Mouse (Mus musculus) hindbrain, embryonic 14.5 days (tissue): Measurements from ENCODE around the gene Zfp292. TPM values are rescaled to one million over a fixed set of nuclear protein-coding genes. Genes with fewer than 3 reads are reported as not detected.

ENCODE experiments used
- ATAC-seq: fragments of 200-750 bp; cut with Nextera tagmentation; 2 replicates; pipeline ENCODE4 v1.8.0; 2017; ENCODE audit warnings: moderate number of reproducible peaks, mild to moderate bottlenecking, moderate TSS enrichment, moderate library complexity; ENCODE audit not compliant: low FRiP score
- DNase-seq: peaks from one replicate; pipeline ENCODE4 v3.0.0-alpha.2; 2015; ENCODE audit warnings: low spot score
- H3K27ac ChIP-seq: fragments of 300-500 bp; sonication (generic); 2 replicates; pipeline ENCODE4 v1.5.1; 2014; ENCODE audit warnings: mild to moderate bottlenecking, moderate library complexity
- H3K27me3 ChIP-seq: fragments of 300-500 bp; sonication (generic); 2 replicates; pipeline ENCODE4 v1.6.1; 2014; ENCODE audit warnings: mild to moderate bottlenecking, low read length, mixed read lengths; ENCODE audit not compliant: control insufficient read depth, insufficient read depth
- H3K36me3 ChIP-seq: fragments of 300-500 bp; sonication (generic); replicated peaks from 2 replicates; pipeline ENCODE4 v1.6.1; 2014; ENCODE audit not compliant: control insufficient read depth, insufficient read depth
- H3K4me1 ChIP-seq: fragments of 300-500 bp; sonication (generic); replicated peaks from 2 replicates; pipeline ENCODE4 v1.6.1; 2014; ENCODE audit warnings: antibody characterized with exemption, low read length, mixed read lengths; ENCODE audit not compliant: control insufficient read depth, insufficient read depth
- H3K4me2 ChIP-seq: fragments of 300-500 bp; sonication (generic); replicated peaks from 2 replicates; pipeline ENCODE4 v1.6.1; 2014; ENCODE audit warnings: mild to moderate bottlenecking, moderate library complexity
- H3K4me3 ChIP-seq: fragments of 300-500 bp; sonication (generic); replicated peaks from 2 replicates; pipeline ENCODE4 v1.5.1; 2014; ENCODE audit warnings: mild to moderate bottlenecking, low read length
- H3K9ac ChIP-seq: fragments of 300-500 bp; sonication (generic); 2 replicates; pipeline ENCODE4 v1.6.1; 2014
- H3K9me3 ChIP-seq: fragments of 300-500 bp; sonication (generic); 2 replicates; pipeline ENCODE4 v1.6.1; 2016; ENCODE audit warnings: low read length; ENCODE audit not compliant: control insufficient read depth
- WGBS: fragments of 180-500 bp; shearing (Covaris S2); extraction: QIAGEN DNeasy Blood & Tissue Kit; methylation state at CpG from one replicate; pipeline ENCODE4 v1.1.7; 2014; 5-methylcytosine and 5-hydroxymethylcytosine counted together
- polyA plus RNA-seq: library from polyadenylated mRNA; unstranded; fragments of >200 nt; fragmentation: Nextera tagmentation; extraction: Ambion mirVana; gene quantifications from 2 replicates; pipeline ENCODE4 v1.2.1, GENCODE M21; 2014

The Zfp292 gene
- polyA plus RNA-seq, 1 experiment from 2014 or later = 34.8 TPM

DNA sequence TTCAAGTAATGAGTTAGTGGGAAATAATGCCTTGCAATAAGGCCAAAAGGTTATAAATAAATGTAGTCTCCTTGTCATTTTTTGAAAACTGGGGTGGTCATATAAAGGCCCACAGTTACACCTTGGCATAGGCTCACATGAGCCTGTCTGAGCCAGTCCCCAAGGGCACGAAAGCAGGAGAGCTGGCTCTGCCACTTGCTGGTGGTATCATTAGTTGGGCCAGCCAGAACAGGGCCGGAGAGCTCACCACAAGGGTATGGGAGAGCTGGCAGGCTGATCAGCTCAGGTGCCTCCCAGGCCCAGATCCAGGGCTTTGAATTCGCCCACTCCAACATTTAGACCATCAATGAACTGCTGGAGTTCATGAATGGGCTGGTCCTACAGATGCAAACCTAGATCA, 96.3 kb downstream of the Zfp292 start:
- no peak overlapping the region for H3K9ac ChIP-seq
- no peak for DNase-seq
- WGBS = 87% methylated on average over 3 of the region's 3 CpGs
- no peaks in the 10 kb centered on the region for H3K4me1 ChIP-seq
- no peak overlapping the region for H3K4me3 ChIP-seq
- ATAC-seq = no peak
- H3K4me2 ChIP-seq = no peak overlapping the region
- H3K9me3 ChIP-seq = no peaks in the 10 kb centered on the region
- no peaks in the 10 kb centered on the region for H3K27me3 ChIP-seq
- H3K27ac ChIP-seq = no peak overlapping the region
- no peaks in the 10 kb centered on the region for H3K36me3 ChIP-seq

DNA sequence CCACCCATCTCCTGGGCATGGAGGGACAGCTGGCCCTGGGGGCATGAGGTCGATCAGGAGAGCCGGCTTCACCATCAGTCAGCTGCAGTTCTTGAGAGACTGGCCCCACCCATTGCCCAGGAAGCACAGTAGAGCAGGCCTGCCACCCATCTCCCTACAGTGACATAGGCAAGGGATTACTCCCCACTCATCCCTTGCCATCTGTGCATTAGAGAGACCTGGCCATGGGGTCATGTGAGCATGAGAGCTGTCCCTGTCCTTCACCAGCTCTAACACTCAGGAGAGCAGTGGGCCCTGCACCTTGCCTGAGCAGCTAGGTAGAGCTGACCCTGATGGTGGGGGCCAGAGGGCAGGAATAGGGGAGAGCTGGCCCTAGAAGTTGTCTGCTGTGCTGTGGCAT, 97.1 kb downstream of the Zfp292 start:
- DNase-seq (no peak), ATAC-seq (peak; percentile 27; the same call in 1 of the 2 replicates)
- Histone ChIP-seq H3K9me3 (no peaks in the 10 kb centered on the region), H3K27ac (no peak overlapping the region), H3K9ac (no peak overlapping the region), H3K4me2 (no peak overlapping the region), H3K27me3 (no peaks in the 10 kb centered on the region), H3K4me1 (no peaks in the 10 kb centered on the region), H3K36me3 (no peaks in the 10 kb centered on the region), H3K4me3 (no peak overlapping the region)
- 71% methylated on average over 2 of the region's 2 CpGs for WGBS

DNA sequence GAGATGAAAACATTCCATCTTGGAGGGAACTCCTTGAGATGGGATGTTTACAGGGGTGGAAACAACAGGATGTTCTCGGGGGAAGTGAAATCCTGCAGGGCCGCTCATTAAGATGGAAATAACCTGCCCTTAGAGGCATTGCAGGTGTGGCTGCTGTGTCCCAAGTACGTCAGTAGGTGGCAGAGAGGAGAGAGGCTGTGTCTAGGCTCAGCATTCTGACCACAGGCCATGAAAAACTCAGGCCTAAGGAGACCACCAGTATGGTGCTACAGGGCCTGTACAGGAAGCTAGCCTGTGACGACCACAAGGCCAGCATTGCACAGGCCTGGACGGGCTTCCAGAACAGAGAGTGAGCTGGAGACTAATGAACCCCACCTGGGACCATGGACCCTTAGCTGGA, 97.9 kb downstream of the Zfp292 start:
- H3K36me3 ChIP-seq = no peaks in the 10 kb centered on the region
- 56% methylated on average over 5 of the region's 5 CpGs for WGBS
- H3K4me3 ChIP-seq = no peak overlapping the region
- H3K27me3 ChIP-seq = no peaks in the 10 kb centered on the region
- no peaks in the 10 kb centered on the region for H3K4me1 ChIP-seq
- ATAC-seq (peak; percentile 24; the same call in 1 of the 2 replicates), DNase-seq (no peak)
- H3K9me3 ChIP-seq = no peaks in the 10 kb centered on the region
- H3K27ac ChIP-seq = no peak overlapping the region
- H3K4me2 ChIP-seq = no peak overlapping the region
- no peak overlapping the region for H3K9ac ChIP-seq

DNA sequence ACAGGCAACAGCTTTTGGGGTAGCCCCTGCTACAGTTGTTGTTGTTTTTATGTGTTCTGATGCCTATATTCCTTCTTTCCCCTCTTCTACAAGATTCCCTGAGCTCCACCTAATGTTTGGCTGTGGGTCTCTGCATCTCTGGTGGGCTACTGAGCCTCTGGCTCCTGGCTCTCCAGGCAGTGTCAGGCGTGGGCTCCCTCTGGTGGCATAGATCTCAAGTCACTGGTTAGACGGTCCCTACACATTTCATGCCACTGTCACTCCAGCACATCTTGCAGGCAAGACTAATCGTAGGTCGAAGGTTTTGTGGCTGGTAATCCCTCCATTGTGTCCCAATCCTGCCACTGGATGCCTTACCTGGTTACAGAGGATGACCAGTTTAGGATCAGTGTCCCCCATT, 100.0 kb downstream of the Zfp292 start:
- Histone ChIP-seq H3K4me3 (no peak overlapping the region), H3K9me3 (no peaks in the 10 kb centered on the region), H3K9ac (no peak overlapping the region), H3K4me1 (no peaks in the 10 kb centered on the region), H3K27me3 (no peaks in the 10 kb centered on the region), H3K4me2 (no peak overlapping the region), H3K27ac (no peak overlapping the region), H3K36me3 (no peaks in the 10 kb centered on the region)
- DNase-seq (no peak), ATAC-seq (no peak)
- 36% methylated on average over 4 of the region's 4 CpGs for WGBS

DNA sequence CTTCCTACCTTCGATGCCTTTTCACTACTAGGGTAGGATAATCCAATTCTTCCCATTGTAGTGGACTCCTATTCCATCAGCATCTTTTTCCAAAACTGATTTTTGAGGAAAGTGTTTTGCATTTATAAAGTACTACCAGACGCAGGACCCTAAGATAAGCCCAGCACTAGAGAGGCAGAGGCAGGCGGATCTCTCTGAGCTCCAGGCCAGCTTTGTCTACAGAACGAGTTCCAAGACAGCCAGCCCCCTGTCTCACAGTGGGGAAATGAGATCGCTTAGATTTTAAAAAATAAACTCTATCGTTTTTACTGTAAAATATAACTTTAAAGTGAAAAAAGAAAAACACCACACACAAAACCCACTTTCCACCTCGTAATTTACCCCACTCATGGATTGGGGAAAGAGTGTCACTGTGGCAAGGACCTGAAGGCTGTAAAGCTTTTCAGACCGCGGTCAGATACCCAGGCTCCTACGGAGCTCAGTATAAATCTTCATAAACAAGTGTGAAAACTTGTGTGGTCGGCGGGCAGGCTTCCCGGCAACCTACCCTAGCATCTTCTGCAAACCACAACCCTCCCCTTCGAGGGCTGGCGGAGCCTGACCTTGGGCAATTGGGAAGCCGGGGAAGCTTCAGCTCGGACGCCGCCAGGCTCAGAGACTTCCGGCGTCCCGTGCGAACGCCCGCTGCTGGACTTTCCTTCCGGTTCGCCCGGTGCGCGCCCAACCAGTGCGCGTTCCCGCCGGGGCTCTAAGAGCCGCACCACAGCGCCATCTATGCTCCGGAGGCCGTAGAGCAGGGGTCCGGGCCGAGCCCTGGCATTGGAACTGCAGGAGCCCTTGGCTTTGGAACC, 104.9 kb downstream of the Zfp292 start, which contains the start of gene Smim8:
Smim8 (minus strand) TSS at position 747 of the 851 bp plus-strand sequence.
- peak; percentile 99 for DNase-seq
- Histone ChIP-seq H3K4me2 (peak within 1 kb of the TSS; percentile 79), H3K27ac (peak within 1 kb of the TSS; percentile 85), H3K27me3 (no peaks in the 10 kb centered on the region), H3K4me1 (peaks cover 3% of the 10 kb centered on the region; the same call in 1 of the 2 replicates), H3K9ac (peak within 1 kb of the TSS; percentile 78), H3K9me3 (no peaks in the 10 kb centered on the region), H3K36me3 (no peaks in the 10 kb centered on the region), H3K4me3 (peak within 1 kb of the TSS; percentile 62)
- WGBS = 5% methylated on average over 40 of the region's 40 CpGs
- peak; percentile 97 for ATAC-seq

DNA sequence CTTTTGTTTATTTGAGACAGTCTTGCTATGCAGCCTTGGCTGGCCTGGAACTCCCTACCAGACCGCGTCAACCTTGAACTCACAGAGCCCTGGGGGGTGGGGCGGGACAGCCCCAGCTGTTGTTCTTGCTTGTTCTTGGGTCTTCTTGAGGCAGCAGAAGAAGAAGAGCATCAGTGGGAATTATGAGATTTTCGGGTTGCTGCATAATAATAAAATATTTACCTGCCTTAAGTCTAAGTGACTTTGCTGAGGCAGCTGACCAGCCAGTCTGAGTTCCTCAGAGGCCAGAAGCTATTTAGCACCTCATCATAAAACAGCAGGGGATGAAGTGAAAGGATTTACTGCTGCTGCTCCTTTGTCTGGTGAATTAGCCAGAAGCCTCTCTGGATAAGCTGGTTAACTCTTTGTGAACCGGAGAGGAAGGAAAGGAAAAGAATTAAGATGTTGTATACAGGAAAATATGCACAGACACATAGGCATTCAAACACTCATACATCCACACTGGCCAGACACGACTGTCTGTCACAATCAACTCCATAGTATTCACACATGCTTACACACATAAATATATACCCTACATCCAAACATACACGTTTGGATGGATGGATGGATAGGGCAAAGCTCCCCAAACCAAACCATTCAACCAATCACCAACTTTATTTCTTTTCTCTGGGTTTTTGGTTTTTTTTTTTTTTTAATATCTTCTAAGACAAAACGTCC, 110.9 kb downstream of the Zfp292 start:
- WGBS = 11% methylated on average over 8 of the region's 8 CpGs
- DNase-seq = no peak
- Histone ChIP-seq H3K36me3 (no peaks in the 10 kb centered on the region; the same call in 1 of the 2 replicates), H3K9me3 (no peaks in the 10 kb centered on the region), H3K4me2 (no peak overlapping the region), H3K9ac (no peak overlapping the region; the same call in 1 of the 2 replicates), H3K27me3 (no peaks in the 10 kb centered on the region), H3K27ac (no peak overlapping the region), H3K4me3 (no peak overlapping the region), H3K4me1 (no peaks in the 10 kb centered on the region)
- no peak for ATAC-seq

DNA sequence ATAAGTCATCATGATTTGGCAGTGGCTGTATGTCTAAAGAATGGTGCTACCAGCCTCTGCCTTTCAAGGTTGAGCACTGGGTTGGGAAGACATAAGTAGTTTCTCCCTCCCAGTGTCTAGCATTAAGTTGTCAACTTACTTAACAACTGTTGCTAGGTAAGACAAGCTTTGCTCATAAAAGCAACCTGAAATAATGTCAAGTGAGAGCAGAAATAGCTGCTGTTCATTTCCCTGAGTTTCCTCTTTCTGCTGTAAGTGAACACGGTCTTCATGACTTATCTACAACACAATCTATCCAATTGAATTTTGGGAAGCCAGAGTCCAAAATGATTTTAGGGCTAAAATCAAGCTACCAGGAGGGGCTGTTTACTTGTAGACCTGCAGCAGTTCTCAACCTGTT, 126.6 kb downstream of the Zfp292 start, which contains the start of gene Gm136:
Gm136 (minus strand) TSS at position 101 of the 400 bp plus-strand sequence.
- no peak within 1 kb of the TSS for H3K27ac ChIP-seq
- 92% methylated on average over 1 of the region's 1 CpGs for WGBS
- no peak for DNase-seq
- no peak for ATAC-seq
- H3K27me3 ChIP-seq = no peaks in the 10 kb centered on the region
- H3K4me1 ChIP-seq = no peaks in the 10 kb centered on the region
- H3K9ac ChIP-seq = no peak within 1 kb of the TSS
- no peak within 1 kb of the TSS for H3K4me2 ChIP-seq
- H3K36me3 ChIP-seq = no peaks in the 10 kb centered on the region
- H3K9me3 ChIP-seq = no peaks in the 10 kb centered on the region
- H3K4me3 ChIP-seq = no peak within 1 kb of the TSS

Other genes with a start within 250 kb of the Zfp292 start
- 37.0 and 47.3 TPM in 2 replicates for gene Slc35a1, start 195.5 kb downstream of the Zfp292 start, polyA plus RNA-seq
- gene Cfap206, start 152.8 kb downstream of the Zfp292 start, polyA plus RNA-seq = 4.6 and 5.9 TPM in 2 replicates
- gene Gm136, start 126.7 kb downstream of the Zfp292 start, polyA plus RNA-seq = not detected in 2 replicates
- 53.5 and 54.1 TPM in 2 replicates for gene Smim8, start 104.5 kb downstream of the Zfp292 start, polyA plus RNA-seq
- gene Cga, start 10.8 kb upstream of the Zfp292 start, polyA plus RNA-seq = not detected in 2 replicates